Mouse (Mus musculus) limb, embryonic 11.5 days (tissue): Measurements from ENCODE around the gene Entr1. TPM values are rescaled to one million over a fixed set of nuclear protein-coding genes. Genes with fewer than 3 reads are reported as not detected.

Experiments
- ATAC-seq: fragments of 200-750 bp; cut with Nextera tagmentation; 2 replicates; pipeline ENCODE4 v1.8.0; 2017; ENCODE audit warnings: low read depth; ENCODE audit not compliant: insufficient number of reproducible peaks, low FRiP score, low TSS enrichment
- DNase-seq: peaks from one replicate; pipeline ENCODE4 v3.0.0-alpha.2; 2015; ENCODE audit warnings: low spot score
- H3K27ac ChIP-seq: fragments of 300-500 bp; sonication (generic); replicated peaks from 2 replicates; pipeline ENCODE4 v1.5.1; 2014; ENCODE audit warnings: low read depth, mild to moderate bottlenecking, low read length
- H3K27me3 ChIP-seq: fragments of 300-500 bp; sonication (generic); 2 replicates; pipeline ENCODE4 v1.6.1; 2014; ENCODE audit warnings: mild to moderate bottlenecking, low read length, mixed read lengths; ENCODE audit not compliant: control insufficient read depth, insufficient read depth
- H3K36me3 ChIP-seq: fragments of 300-500 bp; sonication (generic); 2 replicates; pipeline ENCODE4 v1.6.1; 2014; ENCODE audit warnings: mild to moderate bottlenecking, low read length, moderate library complexity, mixed read lengths; ENCODE audit not compliant: control insufficient read depth, insufficient read depth
- H3K4me1 ChIP-seq: fragments of 300-500 bp; sonication (generic); 2 replicates; pipeline ENCODE4 v1.6.1; 2014; ENCODE audit warnings: low read length, mixed read lengths; ENCODE audit not compliant: control insufficient read depth, insufficient read depth
- H3K4me2 ChIP-seq: fragments of 300-500 bp; sonication (generic); 2 replicates; pipeline ENCODE4 v1.6.1; 2014; ENCODE audit warnings: low read depth, mild to moderate bottlenecking, moderate library complexity; ENCODE audit not compliant: severe bottlenecking
- H3K4me3 ChIP-seq: fragments of 300-500 bp; sonication (generic); 2 replicates; pipeline ENCODE4 v1.5.1; 2014; ENCODE audit warnings: low read depth, low read length
- H3K9ac ChIP-seq: fragments of 300-500 bp; sonication (generic); 2 replicates; pipeline ENCODE4 v1.6.1; 2014; ENCODE audit warnings: mild to moderate bottlenecking, low read length
- H3K9me3 ChIP-seq: fragments of 300-500 bp; sonication (generic); 2 replicates; pipeline ENCODE4 v1.6.1; 2016; ENCODE audit warnings: low read length; ENCODE audit not compliant: control insufficient read depth
- WGBS: fragments of 180-500 bp; shearing (Covaris S2); extraction: QIAGEN DNeasy Blood & Tissue Kit; methylation state at CpG from one replicate; pipeline ENCODE4 v1.1.7; 2014; 5-methylcytosine and 5-hydroxymethylcytosine counted together
- polyA plus RNA-seq: library from polyadenylated mRNA; unstranded; fragments of >200 nt; fragmentation: Nextera tagmentation; extraction: Ambion mirVana; gene quantifications from 2 replicates; pipeline ENCODE4 v1.2.1, GENCODE M21; 2014

The Entr1 gene
- polyA plus RNA-seq, 1 experiment from 2014 or later, result 128 TPM

DNA sequence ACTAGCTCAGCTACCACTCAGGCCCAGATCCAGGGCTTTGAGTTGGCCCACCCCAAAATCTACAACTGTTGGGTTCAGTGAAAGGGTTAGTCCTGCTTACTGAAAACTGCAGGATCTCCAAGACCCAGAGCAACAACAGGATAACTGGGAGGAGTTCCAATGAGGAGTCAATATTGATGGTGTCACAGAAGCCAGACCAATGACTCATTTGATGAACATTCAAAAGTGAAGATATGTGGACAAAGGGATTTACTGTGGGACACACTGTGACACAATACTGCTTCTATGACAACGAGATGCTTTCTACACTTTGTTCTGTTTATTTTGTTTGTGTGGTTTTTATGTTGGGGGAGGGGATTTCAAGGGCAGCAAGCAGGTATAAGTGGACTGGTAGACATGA, 29.0 kb upstream of the Entr1 start:
- WGBS, result 84% methylated on average over 1 of the region's 1 CpGs
- DNase-seq, result no peak
- no peaks in the 10 kb centered on the region for H3K27me3 ChIP-seq
- no peaks in the 10 kb centered on the region for H3K9me3 ChIP-seq
- H3K36me3 ChIP-seq, result peaks cover 35% of the 10 kb centered on the region
- H3K27ac ChIP-seq, result no peak overlapping the region
- H3K4me1 ChIP-seq, result no peaks in the 10 kb centered on the region
- H3K4me2 ChIP-seq, result no peak overlapping the region
- H3K4me3 ChIP-seq, result no peak overlapping the region
- ATAC-seq, result no peak
- H3K9ac ChIP-seq, result no peak overlapping the region

GRCm38 (mm10) chr2:26417066-26417465, 27.9 kb upstream of the Entr1 start:
- H3K9me3 ChIP-seq, result no peaks in the 10 kb centered on the region
- H3K4me3 ChIP-seq, result no peak overlapping the region
- no peaks in the 10 kb centered on the region for H3K27me3 ChIP-seq
- no peak overlapping the region for H3K27ac ChIP-seq
- no peaks in the 10 kb centered on the region for H3K4me1 ChIP-seq
- no peak for DNase-seq
- no peak overlapping the region for H3K4me2 ChIP-seq
- H3K36me3 ChIP-seq, result peaks cover 29% of the 10 kb centered on the region
- no peak overlapping the region for H3K9ac ChIP-seq
- no peak for ATAC-seq

DNA sequence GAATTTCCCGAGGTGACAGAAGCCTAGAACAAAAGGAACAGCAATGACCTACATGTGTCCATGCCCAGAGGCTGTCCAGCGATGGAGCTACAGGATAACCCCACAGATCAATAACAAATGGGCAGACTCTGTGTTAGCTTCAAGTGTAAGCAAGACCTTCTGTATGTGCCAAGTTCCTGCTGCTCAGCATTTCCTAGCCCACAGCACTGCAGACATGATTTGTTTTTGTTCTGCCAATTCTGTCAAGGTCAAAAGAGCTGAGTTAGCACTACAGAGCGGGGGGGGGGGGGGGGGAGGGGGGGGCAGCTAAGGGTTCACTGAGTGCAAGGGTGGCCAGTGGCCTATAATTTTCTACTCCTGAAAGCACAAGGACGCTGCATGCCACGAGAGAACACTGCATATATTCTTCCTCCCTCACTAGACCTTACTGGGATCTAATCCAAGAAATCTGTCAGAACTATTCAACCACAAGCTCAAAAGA, 21.9 kb upstream of the Entr1 start:
- DNase-seq (no peak), ATAC-seq (no peak)
- Histone ChIP-seq H3K9ac (no peak overlapping the region), H3K9me3 (no peaks in the 10 kb centered on the region), H3K27ac (no peak overlapping the region), H3K4me1 (peaks cover 21% of the 10 kb centered on the region), H3K4me2 (no peak overlapping the region), H3K4me3 (no peak overlapping the region), H3K27me3 (no peaks in the 10 kb centered on the region), H3K36me3 (peaks cover 26% of the 10 kb centered on the region)
- 87% methylated on average over 4 of the region's 5 CpGs for WGBS

GRCm38 (mm10) chr2:26410091-26410490, 21.0 kb upstream of the Entr1 start:
- H3K4me1 ChIP-seq, result peaks cover 21% of the 10 kb centered on the region
- ATAC-seq, result no peak
- no peak overlapping the region for H3K27ac ChIP-seq
- no peak for DNase-seq
- H3K9ac ChIP-seq, result no peak overlapping the region
- H3K4me3 ChIP-seq, result no peak overlapping the region
- WGBS, result 77% methylated on average over 5 of the region's 5 CpGs
- no peaks in the 10 kb centered on the region for H3K27me3 ChIP-seq
- no peak overlapping the region for H3K4me2 ChIP-seq
- peaks cover 24% of the 10 kb centered on the region for H3K36me3 ChIP-seq
- no peaks in the 10 kb centered on the region for H3K9me3 ChIP-seq

GRCm38 (mm10) chr2:26409362-26409761, 20.2 kb upstream of the Entr1 start:
- H3K4me2 ChIP-seq, result peak overlapping the region; percentile 94; the same call in 1 of the 2 replicates
- ATAC-seq (no peak), DNase-seq (no peak)
- H3K27me3 ChIP-seq, result no peaks in the 10 kb centered on the region
- H3K4me1 ChIP-seq, result peaks cover 21% of the 10 kb centered on the region
- H3K36me3 ChIP-seq, result peaks cover 22% of the 10 kb centered on the region
- H3K27ac ChIP-seq, result no peak overlapping the region
- peak overlapping the region; percentile 94 for H3K4me3 ChIP-seq
- H3K9me3 ChIP-seq, result no peaks in the 10 kb centered on the region
- 59% methylated on average over 3 of the region's 3 CpGs for WGBS
- peak overlapping the region; percentile 93; the same call in 1 of the 2 replicates for H3K9ac ChIP-seq

DNA sequence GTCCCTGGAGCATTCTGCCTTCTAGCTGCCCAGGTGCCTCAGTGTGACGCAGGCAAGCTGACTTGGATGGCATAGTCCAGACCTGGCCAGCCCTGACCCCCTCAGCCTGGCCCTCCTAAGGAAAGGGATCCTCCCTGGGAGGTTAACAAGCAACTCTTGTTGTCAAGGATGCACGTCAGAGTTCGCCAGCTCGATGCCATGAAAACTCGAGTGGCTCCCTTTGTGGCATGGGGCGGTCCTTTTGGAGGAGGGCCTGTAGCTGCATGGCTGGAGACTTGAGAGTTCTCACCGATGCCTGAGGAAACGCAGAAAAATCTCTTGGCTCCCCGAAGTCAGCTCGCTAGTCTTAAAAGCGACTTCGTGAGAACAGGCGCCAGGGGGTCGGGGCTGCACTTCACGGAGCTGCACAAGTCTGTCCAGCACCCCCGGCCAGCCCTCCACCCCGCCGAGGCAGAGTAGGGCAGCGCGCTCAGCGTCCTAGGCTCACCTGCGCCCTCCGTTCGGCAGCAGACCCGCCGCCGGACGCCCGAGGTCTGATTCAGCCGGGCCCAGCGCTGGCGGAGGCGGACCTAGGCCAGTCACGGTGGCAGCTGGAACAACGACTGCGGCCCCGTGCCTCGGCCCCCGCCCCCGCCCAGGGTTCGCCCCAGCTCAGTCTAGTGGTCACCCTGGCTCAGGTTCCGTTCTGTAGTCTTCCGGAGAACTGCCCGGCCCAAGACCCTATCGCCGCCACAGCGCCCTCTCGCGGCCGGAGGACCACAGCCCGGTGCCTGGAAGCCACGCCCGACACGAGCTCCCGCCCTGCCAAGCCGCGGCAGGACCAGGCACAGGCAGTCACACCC, 19.6 kb upstream of the Entr1 start, which contains the start of gene Inpp5e:
Inpp5e (minus strand) TSS at position 689 of the 842 bp plus-strand sequence.
- Histone ChIP-seq H3K9ac (peak within 1 kb of the TSS; percentile 93), H3K4me3 (peak within 1 kb of the TSS; percentile 94), H3K27me3 (no peaks in the 10 kb centered on the region), H3K27ac (peak within 1 kb of the TSS; percentile 56; the same call in 1 of the 2 replicates), H3K36me3 (peaks cover 18% of the 10 kb centered on the region), H3K4me1 (peaks cover 21% of the 10 kb centered on the region), H3K9me3 (no peaks in the 10 kb centered on the region), H3K4me2 (peak within 1 kb of the TSS; percentile 94)
- ATAC-seq (peak; percentile 93), DNase-seq (peak; percentile 100)
- WGBS, result under 1% methylated on average over 57 of the region's 57 CpGs

DNA sequence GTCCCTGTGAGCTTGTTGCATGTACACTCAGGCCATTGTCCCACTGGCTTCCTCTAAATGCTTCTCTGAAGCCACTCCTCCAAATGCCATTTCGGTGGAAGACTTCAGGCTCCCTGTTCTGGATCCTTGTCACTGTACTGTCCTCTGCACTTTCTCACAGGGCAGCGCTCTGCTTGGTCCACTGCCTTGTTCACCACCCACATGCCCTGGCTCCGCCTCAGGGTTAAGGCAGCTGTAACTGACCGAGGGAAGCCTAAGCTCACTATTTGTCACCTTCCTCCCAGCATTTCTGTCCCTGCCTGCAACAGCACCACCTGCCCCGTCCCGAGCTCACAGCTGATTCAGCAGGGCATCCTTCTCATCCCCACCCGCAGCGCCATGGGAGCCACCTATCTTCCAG, 14.2 kb upstream of the Entr1 start:
- ATAC-seq (no peak), DNase-seq (no peak)
- 73% methylated on average over 8 of the region's 8 CpGs for WGBS

GRCm38 (mm10) chr2:26402265-26402664, 13.1 kb upstream of the Entr1 start:
- DNase-seq (no peak), ATAC-seq (no peak)
- H3K4me3 ChIP-seq, result no peak overlapping the region
- no peaks in the 10 kb centered on the region for H3K9me3 ChIP-seq
- no peaks in the 10 kb centered on the region for H3K27me3 ChIP-seq
- H3K27ac ChIP-seq, result no peak overlapping the region
- H3K4me2 ChIP-seq, result no peak overlapping the region
- peaks cover 35% of the 10 kb centered on the region for H3K36me3 ChIP-seq
- 91% methylated on average over 1 of the region's 1 CpGs for WGBS
- H3K4me1 ChIP-seq, result 0 out of 2 replicates have a peak, but pooled peaks cover 9% of the 10 kb centered on the region
- no peak overlapping the region for H3K9ac ChIP-seq

More for the DNA sequence above, 14.2 kb upstream of the Entr1 start:
- Histone ChIP-seq H3K4me1 (peaks cover 19% of the 10 kb centered on the region), H3K27me3 (no peaks in the 10 kb centered on the region), H3K9ac (no peak overlapping the region), H3K4me3 (no peak overlapping the region), H3K36me3 (peaks cover 30% of the 10 kb centered on the region), H3K4me2 (no peak overlapping the region), H3K9me3 (no peaks in the 10 kb centered on the region), H3K27ac (no peak overlapping the region)
